Mouse (Mus musculus): Measurements from ENCODE around the gene Arsb.
A peak's percentile ranks its signal among the peaks of the same experiment; 100 is the strongest.

Arsb gene

GRCm38 (mm10) chr13:93771588-93772278, at the start of gene Arsb:
Gene Arsb, plus strand, starts transcription at chr13:93771630.
- peak; percentile 83 for DNase-seq (ENCODE audit: low read depth, low spot score)

DNA sequence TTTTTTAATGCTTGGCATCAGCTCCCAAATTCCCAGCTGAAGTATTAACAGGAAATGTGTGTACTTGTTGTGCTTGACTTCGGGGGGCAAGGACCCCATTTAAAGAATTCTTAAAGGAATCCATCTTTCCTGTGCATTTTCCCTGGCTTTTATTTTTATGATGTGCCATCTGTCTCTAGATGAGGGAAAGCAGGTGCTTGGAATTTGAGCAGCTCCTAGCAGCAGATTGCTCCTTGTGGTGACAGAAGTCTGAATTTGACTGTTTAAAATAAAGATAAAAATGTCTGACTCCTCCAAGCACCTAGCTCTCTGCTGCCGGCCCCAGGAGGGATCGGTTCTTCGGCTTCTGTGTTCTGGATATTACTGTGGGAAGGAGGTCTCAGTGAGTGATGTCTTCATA, 49.5 kb upstream of the Arsb start:
- DNase-seq (ENCODE audit: low read depth, low spot score) = no peak

DNA sequence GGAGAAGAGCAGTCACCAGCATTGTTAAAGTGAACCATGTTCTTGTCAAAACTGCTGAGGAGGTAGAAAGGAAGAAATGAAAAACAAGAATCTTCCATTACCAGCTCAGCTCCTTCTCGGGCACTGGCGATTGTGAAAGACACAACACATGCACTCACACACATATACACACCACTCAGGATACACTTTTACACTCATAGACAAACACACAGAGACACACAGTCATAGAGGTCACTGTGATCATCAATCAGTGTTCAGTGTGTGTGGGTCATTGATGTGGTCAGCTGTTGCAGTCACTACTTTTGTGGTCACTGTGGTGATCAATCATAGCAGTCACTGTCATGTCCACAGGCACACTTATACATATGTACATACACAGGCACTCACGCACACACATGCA, 48.0 kb upstream of the Arsb start:
- no peak for DNase-seq (ENCODE audit: low read depth, low spot score)

GRCm38 (mm10) chr13:93724206-93724605, 47.2 kb upstream of the Arsb start:
- no peak for DNase-seq (ENCODE audit: low read depth, low spot score)

- no peak for DNase-seq (ENCODE audit: low read depth, low spot score)
These were observed 36.2 kb upstream of the Arsb start for GRCm38 (mm10) chr13:93735131-93735636.

DNA sequence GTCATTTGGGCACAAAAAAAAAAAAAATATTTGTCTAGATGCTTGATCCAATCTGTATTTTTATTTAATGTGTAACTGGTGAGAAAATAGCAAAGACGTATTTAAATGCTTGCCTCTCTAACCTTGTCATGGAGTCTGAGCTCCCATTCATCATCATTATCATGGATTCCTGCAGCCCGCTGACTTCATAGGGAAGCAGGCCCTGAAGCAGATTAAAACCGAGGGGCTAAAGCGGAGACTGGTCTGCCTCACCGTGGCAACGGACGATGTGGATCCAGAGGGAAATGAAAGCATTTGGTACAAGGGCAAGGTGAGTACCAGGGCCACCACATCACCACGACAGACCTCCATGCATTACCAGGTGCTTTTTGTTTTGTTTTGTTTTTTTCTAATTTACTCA, 27.3 kb upstream of the Arsb start:
- DNase-seq (ENCODE audit: low read depth, low spot score) = no peak

- DNase-seq (ENCODE audit: low read depth, low spot score) = no peak
These were observed 18.6 kb upstream of the Arsb start for GRCm38 (mm10) chr13:93752597-93753400.

- DNase-seq (ENCODE audit: low read depth, low spot score) = no peak
These were observed 16.3 kb upstream of the Arsb start for GRCm38 (mm10) chr13:93755084-93755483.

DNA sequence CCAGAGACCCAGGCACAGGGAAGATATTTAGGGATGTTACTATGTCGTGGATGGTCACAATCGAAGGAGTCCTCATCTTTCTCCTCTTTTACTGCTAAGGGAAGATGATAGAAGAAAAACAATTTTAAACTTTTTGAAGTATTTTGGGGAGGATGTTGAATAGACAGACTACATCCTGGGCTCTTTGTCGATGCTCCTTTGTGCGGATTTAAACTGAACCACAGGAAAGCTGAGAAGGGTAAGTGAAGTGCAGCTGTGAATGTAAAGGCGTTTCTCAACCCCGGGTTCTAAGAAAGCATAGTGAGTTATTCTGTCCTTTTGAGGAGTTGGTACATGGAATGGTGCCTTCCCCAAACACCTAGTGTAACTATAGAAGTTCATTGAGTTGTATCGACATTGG, 14.8 kb upstream of the Arsb start:
- no peak for DNase-seq (ENCODE audit: low read depth, low spot score)

- no peak for DNase-seq (ENCODE audit: low read depth, low spot score)
These were observed 13.9 kb upstream of the Arsb start for GRCm38 (mm10) chr13:93757514-93757913.

GRCm38 (mm10) chr13:93758149-93758898, 13.1 kb upstream of the Arsb start:
- no peak for DNase-seq (ENCODE audit: low read depth, low spot score)

DNA sequence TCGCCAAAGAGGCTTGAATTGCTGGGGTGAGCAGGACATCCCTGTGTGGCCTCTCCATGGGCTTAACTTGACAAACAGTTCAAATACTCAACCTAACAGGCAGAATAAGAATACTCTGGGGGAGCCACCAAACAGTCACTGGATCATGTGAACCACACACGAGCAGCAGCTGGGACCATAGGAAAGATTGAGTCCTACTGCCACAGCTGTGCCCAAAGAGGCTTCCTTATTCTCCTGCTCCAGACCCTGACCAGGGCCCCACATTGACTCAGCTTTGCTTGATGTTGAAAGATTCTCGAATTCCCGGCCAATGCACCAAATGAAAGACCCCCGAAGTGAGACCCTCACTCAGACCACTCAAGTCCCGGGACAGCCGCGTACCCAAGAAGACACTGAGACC, 9.6 kb upstream of the Arsb start:
- no peak for DNase-seq (ENCODE audit: low read depth, low spot score)

DNA sequence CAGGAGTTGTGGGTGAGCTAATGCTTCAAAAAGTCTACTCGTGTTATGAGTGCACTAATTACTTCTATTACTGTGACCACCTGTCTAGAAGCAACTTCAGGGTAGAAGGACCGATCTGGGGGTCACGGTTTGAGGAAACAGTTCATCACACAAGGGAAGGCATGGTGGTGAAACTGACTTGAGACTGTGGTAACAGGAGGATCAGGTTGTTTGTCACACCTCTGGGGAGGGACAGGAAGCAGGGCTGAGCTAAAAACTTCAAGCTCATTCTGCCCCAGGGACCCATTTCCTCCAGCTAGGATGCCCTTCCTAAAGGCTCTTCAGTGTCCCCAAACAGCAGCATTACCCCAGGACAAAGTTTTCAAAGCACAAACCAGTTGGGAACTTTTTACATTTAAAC, 8.6 kb upstream of the Arsb start:
- DNase-seq (ENCODE audit: low read depth, low spot score) = no peak

DNA sequence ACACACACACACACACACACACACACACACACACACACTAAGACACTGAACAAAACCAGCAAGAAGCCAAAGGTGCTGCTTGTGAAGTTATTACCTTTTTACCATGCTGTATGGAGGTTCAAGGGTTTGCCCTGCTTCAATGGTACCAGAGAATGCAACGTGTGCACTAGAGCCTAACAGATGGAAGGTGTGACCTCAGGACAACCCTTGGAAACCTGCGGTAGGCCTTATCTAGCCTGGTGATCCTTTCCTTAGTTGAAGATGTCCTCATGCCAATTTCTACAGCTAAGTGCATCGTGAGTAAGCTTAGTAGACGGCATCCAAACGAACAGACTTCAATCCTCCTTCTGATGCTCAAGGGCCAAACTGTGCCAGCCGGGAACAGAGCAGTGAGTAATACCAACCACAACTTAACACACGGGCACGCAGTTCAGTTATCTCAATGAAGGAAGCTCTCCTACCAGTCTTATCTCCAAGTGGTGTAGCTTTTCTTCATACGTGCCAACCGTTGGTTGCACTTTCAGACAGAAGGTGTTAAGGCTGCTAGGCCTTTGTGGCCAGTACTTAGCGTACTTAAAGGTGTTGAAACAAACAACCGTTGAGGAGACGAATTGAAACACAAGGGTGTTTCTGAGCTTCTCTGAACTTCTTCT, 7.0 kb upstream of the Arsb start:
- no peak for DNase-seq (ENCODE audit: low read depth, low spot score)

- no peak for DNase-seq (ENCODE audit: low read depth, low spot score)
These were observed 321 bp upstream of the Arsb start for GRCm38 (mm10) chr13:93771031-93771587.

DNA sequence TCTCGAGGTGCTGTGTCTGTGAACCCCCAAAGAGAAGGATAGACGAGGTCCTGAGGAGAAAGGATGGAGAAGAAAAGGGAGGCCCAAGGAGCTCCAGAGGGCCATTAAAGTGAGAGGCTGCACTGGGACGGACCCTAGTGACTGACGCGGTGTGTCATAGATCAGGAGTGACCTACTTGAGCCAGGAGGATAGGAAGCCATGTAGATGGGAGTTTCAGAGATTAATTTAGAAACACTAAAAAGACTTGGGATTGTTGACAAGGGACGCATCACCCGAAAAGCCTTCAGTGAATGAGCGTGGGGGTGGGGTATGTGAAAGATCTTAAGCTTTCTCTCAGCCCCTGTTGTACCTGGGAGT, 828 bp downstream of the Arsb start:
- DNase-seq (ENCODE audit: low read depth, low spot score) = no peak

DNA sequence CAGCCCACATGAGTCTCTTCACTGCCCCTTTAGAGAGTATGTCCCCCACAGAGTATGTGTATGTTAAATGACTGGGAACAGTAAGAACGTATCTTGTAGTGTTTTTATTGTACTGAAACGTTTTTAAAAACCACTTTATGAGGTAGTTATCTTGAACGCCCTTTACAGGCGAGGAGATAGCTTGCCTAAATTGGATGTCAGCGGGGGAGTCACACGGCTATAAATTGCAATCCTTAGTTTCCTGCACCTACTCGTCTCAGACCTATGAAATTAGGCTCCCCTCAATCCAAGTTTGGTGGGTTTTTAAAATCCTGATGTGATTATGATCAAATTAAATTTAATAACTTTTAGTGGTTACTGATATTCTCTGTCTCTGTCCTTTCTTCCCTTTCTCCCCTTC, 1.4 kb downstream of the Arsb start:
- DNase-seq (ENCODE audit: low read depth, low spot score) = no peak

DNA sequence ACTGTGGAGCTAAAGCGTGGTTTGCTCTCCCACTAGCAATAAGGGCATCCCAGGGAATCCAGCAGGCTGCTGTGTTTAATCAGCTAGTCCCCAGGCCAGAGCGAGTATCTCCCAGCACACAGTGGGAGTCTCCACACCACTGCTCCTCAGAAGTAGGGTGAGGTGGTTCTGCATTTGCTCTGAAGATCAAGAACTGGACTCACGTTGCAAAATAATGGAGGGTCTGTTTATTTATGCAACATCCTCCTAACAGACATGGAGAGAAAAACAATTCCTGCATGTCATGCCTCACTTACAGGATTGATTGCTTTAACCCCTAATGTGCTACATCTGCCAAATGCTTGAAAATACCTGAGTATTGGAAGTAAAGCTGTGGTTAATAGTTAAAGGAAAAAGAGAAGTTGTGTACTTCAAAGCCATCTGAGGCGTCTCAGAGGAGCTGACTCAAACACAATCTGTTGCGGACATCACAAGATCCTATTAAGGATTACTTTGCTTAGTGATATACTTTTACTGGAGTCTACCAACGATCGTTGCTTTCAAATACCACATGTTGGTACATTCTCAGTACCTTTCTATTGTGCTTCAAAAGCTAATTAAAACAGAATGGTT, 2.4 kb downstream of the Arsb start:
- DNase-seq (ENCODE audit: low read depth, low spot score) = no peak

DNA sequence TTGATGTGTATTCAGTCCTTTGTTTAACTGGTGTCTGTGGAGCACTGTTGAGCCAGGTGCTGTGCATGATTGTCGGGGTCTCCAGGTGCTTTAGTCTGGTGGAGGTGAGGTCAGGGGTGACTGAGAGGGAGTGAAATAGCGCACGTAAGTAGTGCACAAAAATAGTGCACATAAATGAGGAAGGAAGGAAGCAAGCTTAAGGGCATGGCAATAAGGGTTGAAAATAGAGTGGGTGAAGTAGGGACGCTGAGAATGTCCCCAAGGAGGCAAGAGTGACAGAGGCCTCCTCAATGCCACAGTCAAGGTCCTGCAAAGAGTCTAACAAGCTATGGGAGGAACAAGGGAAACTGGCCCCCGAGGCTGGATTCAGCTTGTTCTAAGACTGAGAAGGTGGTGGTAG, 11.4 kb downstream of the Arsb start:
- no peak for DNase-seq (ENCODE audit: low read depth, low spot score)

- DNase-seq (ENCODE audit: low read depth, low spot score) = no peak
These were observed 13.9 kb downstream of the Arsb start for GRCm38 (mm10) chr13:93785329-93785728.

DNA sequence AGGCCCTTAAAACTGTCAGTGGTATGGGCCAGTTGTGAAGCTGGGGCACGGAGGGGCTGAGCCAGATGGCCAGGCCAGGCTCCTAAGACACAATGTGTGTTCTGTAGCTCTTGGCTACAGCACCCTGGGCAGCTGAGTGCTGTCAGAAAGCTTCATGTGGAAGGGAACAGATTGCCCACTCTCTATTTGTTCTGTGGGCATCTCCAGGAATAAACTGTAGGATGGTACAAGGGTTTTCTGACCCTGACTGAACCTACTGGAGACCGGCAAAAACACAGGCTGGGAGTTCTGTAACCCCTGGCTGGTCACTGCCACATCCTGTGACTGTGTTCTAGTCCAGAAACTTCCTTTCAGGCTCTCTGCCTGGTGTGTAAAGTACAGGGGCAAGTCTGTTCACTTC, 14.6 kb downstream of the Arsb start:
- no peak for DNase-seq (ENCODE audit: low read depth, low spot score)
